Mouse (Mus musculus) thymus, adult 2 months (tissue): ENCODE data around the gene Iqsec2. TPM values are rescaled to one million over a fixed set of nuclear protein-coding genes. Genes with fewer than 3 reads are reported as not detected.

Experiments used
- DNase-seq: peaks from one replicate; pipeline ENCODE4 v3.0.0; 2021
- H3K27ac ChIP-seq: fragments of 200-500 bp; 2 replicates; pipeline ENCODE4 v1.5.1; 2012; ENCODE audit warnings: low read length, control low read depth; ENCODE audit not compliant: control insufficient read depth, insufficient read depth
- H3K27me3 ChIP-seq: fragments of 200-500 bp; 2 replicates; pipeline ENCODE4 v1.6.1; 2012; ENCODE audit warnings: mild to moderate bottlenecking, low read length, moderate library complexity, mixed read lengths; ENCODE audit not compliant: control insufficient read depth, insufficient read depth
- H3K36me3 ChIP-seq: fragments of 200-500 bp; 2 replicates; pipeline ENCODE4 v1.6.1; 2012; ENCODE audit warnings: mild to moderate bottlenecking, low read length, moderate library complexity; ENCODE audit not compliant: control insufficient read depth, insufficient read depth
- H3K4me1 ChIP-seq: fragments of 200-500 bp; replicated peaks from 2 replicates; pipeline ENCODE4 v1.6.1; 2012; ENCODE audit warnings: low read length; ENCODE audit not compliant: control insufficient read depth, insufficient read depth
- H3K4me3 ChIP-seq: fragments of 200-500 bp; 2 replicates; pipeline ENCODE4 v1.5.1; 2012; ENCODE audit warnings: mild to moderate bottlenecking, low read length, control low read depth, moderate library complexity; ENCODE audit not compliant: control insufficient read depth, insufficient read depth
- CTCF ChIP-seq: fragments of 200-500 bp; IDR thresholded peaks from 2 replicates; pipeline ENCODE4 v1.5.1; 2012; ENCODE audit warnings: mild to moderate bottlenecking, control low read depth, low read length, moderate library complexity, borderline replicate concordance; ENCODE audit not compliant: control insufficient read depth, poor library complexity, insufficient read depth; ENCODE audit errors: extremely low read depth
- POLR2A ChIP-seq: fragments of 200-500 bp; IDR thresholded peaks from 2 replicates; pipeline ENCODE4 v1.6.1; 2012; ENCODE audit warnings: mild to moderate bottlenecking, low read length, control low read depth, moderate library complexity; ENCODE audit not compliant: control insufficient read depth, poor library complexity, insufficient read depth; ENCODE audit errors: extremely low read depth
- WGBS: fragments of 180-500 bp; shearing (Covaris S2); methylation state at CpG from one replicate; pipeline ENCODE4 v1.1.7; 2018; 5-methylcytosine and 5-hydroxymethylcytosine counted together
- polyA plus RNA-seq: library from polyadenylated mRNA; depleted of rRNA; stranded (reverse); fragments of >200 nt; gene quantifications from 2 replicates; pipeline ENCODE4 v1.2.3, GENCODE M21; 2012; rRNA removed

The Iqsec2 gene
- polyA plus RNA-seq, 1 experiment = 9.7 TPM

- Histone ChIP-seq H3K27ac (no peak overlapping the region), H3K36me3 (peaks cover 66% of the 10 kb centered on the region), H3K27me3 (no peaks in the 10 kb centered on the region), H3K4me1 (no peaks in the 10 kb centered on the region), H3K4me3 (no peak overlapping the region)
- TF ChIP-seq CTCF (no peak), POLR2A (no peak)
- 96% methylated on average over 2 of the region's 2 CpGs for WGBS
- DNase-seq = no peak
Observed at GRCm38 (mm10) chrX:152244492-152245189, 100.6 kb downstream of the Iqsec2 start.

- no peak for DNase-seq
- H3K27ac ChIP-seq = no peak overlapping the region
- TF ChIP-seq CTCF = no peak
- TF ChIP-seq POLR2A = no peak
- no peaks in the 10 kb centered on the region for H3K4me1 ChIP-seq
- no peak overlapping the region for H3K4me3 ChIP-seq
- WGBS = 97% methylated on average over 11 of the region's 11 CpGs
- peaks cover 55% of the 10 kb centered on the region for H3K36me3 ChIP-seq
- no peaks in the 10 kb centered on the region for H3K27me3 ChIP-seq
Observed at GRCm38 (mm10) chrX:152271189-152271588, 127.1 kb downstream of the Iqsec2 start.

Other genes with a start within 250 kb of the Iqsec2 start
- gene Hsd17b10, start 142.4 kb upstream of the Iqsec2 start, polyA plus RNA-seq = 51.3 and 69.7 TPM in 2 replicates
- 0.27 and 0.54 TPM in 2 replicates for gene Ribc1, start 128.0 kb upstream of the Iqsec2 start, polyA plus RNA-seq
- gene Smc1a, start 127.8 kb upstream of the Iqsec2 start, polyA plus RNA-seq = 47.2 and 49.5 TPM in 2 replicates
- gene Kdm5c, start 88.8 kb downstream of the Iqsec2 start, polyA plus RNA-seq = 92.5 and 114 TPM in 2 replicates
- 9.8 and 10.3 TPM in 2 replicates for gene Kantr, start 183.2 kb downstream of the Iqsec2 start, polyA plus RNA-seq
- 27.1 and 34.6 TPM in 2 replicates for gene Tspyl2, start 198.2 kb downstream of the Iqsec2 start, polyA plus RNA-seq
- 0.31 and 1.1 TPM in 2 replicates for gene Gpr173, start 224.4 kb downstream of the Iqsec2 start, polyA plus RNA-seq